Mouse (Mus musculus): ENCODE data around the gene Atp6ap1l. TPM values are rescaled to one million over a fixed set of nuclear protein-coding genes. Genes with fewer than 3 reads are reported as not detected.
A peak's percentile ranks its signal among the peaks of the same experiment; 100 is the strongest.
"Not testable (repeated sequence)": the region's sequence is repeated elsewhere in the genome, so short reads cannot be mapped to it uniquely, and the experiment has no call there.

Atp6ap1l gene
- total and polyA plus RNA-seq, 3 experiments, result 0.57 to 2.3 (median 1.0) TPM

GRCm38 (mm10) chr13:90926938-90927633, 21.9 kb upstream of the Atp6ap1l start:
- Histone ChIP-seq H3K79me2 (replicated peaks; ENCODE audit: control insufficient read depth, insufficient read depth, low read length) (no peaks in the 10 kb centered on the region), H3K27me3 (ENCODE audit: control insufficient read depth, insufficient read depth, low read length) (no peaks in the 10 kb centered on the region), H3K36me3 (ENCODE audit: control insufficient read depth, insufficient read depth, low read length) (peaks cover 7% of the 10 kb centered on the region; the same call in 1 of the 2 replicates), H3K27ac (no peak overlapping the region), H3K4me3 (no peak overlapping the region), H3K4me1 (ENCODE audit: control insufficient read depth, insufficient read depth, low read length) (peaks cover 1% of the 10 kb centered on the region; the same call in 1 of the 2 replicates), H3K9ac (ENCODE audit: low read depth, low read length) (no peak overlapping the region)
- DNase-seq, result no peak
- TF ChIP-seq CTCF (IDR thresholded peaks at IDR 0.05) (no peak), POLR2A (IDR thresholded peaks at IDR 0.05; ENCODE audit: insufficient read depth, low read depth, low read length) (no peak), EP300 (IDR thresholded peaks at IDR 0.05; ENCODE audit: insufficient read depth, low read depth, low read length) (no peak)
- WGBS, result 60% methylated on average over 5 of the region's 5 CpGs
- intact Hi-C loops (cut with DNase I), result loop anchor here (5.0 kb wide), 1 partner anchor 535 kb away; the partner anchor contains the start of gene Ssbp2

DNA sequence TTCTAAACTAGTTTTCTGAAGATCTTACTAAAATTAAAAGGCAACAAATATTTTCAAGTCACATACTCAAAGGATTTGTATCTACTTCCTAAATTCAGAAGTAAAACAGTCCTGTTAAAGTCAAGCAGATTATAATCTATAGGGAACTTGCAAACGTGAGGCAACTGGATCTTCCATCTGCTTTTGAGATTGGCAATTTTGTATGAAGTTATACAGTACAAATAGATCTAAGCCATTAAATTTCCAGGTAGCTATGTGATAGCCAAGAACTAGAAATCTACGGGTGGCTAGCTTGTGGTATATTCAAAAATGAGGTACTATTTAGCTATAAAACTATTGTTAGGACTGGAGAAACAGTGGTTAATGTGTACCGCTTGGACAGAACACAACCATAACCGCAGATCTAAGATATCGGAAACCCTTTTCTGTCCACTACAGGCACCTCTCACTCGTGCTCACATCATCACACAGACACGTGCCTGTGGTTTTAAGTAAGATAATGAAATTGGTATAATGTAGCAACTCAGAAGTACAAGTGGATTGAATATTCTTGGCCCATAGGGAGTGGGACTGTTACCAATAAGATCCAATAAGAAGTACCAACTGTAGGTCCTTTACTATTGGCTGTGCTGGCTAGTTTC, 21.1 kb upstream of the Atp6ap1l start:
- H3K9ac ChIP-seq (ENCODE audit: low read depth, low read length), result no peak overlapping the region
- 71% methylated on average over 7 of the region's 7 CpGs for WGBS
- no peak for DNase-seq
- H3K27me3 ChIP-seq (ENCODE audit: control insufficient read depth, insufficient read depth, low read length), result no peaks in the 10 kb centered on the region
- H3K4me3 ChIP-seq, result no peak overlapping the region
- H3K36me3 ChIP-seq (ENCODE audit: control insufficient read depth, insufficient read depth, low read length), result peaks cover 7% of the 10 kb centered on the region; the same call in 1 of the 2 replicates
- intact Hi-C loops (cut with DNase I), result loop anchor here (5.0 kb wide), 1 partner anchor 536 kb away; the partner anchor contains the start of gene Ssbp2
- H3K79me2 ChIP-seq (replicated peaks; ENCODE audit: control insufficient read depth, insufficient read depth, low read length), result no peaks in the 10 kb centered on the region
- TF ChIP-seq POLR2A (IDR thresholded peaks at IDR 0.05; ENCODE audit: insufficient read depth, low read depth, low read length) (no peak), EP300 (IDR thresholded peaks at IDR 0.05; ENCODE audit: insufficient read depth, low read depth, low read length) (no peak)
- H3K4me1 ChIP-seq (ENCODE audit: control insufficient read depth, insufficient read depth, low read length), result peaks cover 1% of the 10 kb centered on the region; the same call in 1 of the 2 replicates
- no peak overlapping the region for H3K27ac ChIP-seq

DNA sequence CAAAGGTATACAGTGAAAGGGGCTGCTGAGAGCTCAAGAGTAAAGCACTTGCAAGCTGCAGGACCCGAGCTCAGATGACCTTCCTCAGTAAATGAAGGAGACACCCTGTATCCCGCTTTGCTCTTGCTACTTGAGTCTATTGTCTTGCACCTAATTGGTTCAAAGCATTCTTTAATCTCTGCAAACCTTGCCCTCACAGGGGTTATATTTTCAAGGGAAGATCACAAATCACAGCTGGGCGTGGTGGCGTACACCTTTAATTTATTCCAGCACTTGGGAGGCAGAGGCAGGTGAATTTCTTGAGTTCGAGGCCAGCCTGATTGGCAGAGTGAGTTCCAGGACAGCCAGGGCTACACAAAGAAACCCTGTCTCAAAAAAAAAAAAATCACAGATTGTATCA, 20.0 kb upstream of the Atp6ap1l start:
- DNase-seq, result no peak
- H3K4me1 ChIP-seq (ENCODE audit: control insufficient read depth, insufficient read depth, low read length), result peaks cover 1% of the 10 kb centered on the region; the same call in 1 of the 2 replicates
- no peaks in the 10 kb centered on the region for H3K27me3 ChIP-seq (ENCODE audit: control insufficient read depth, insufficient read depth, low read length)
- TF ChIP-seq EP300 (IDR thresholded peaks at IDR 0.05; ENCODE audit: insufficient read depth, low read depth, low read length) (no peak), CTCF (IDR thresholded peaks at IDR 0.05) (no peak), POLR2A (IDR thresholded peaks at IDR 0.05; ENCODE audit: insufficient read depth, low read depth, low read length) (no peak)
- intact Hi-C loops (cut with DNase I), result loop anchor here (5.0 kb wide), 1 partner anchor 537 kb away; the partner anchor contains the start of gene Ssbp2
- H3K79me2 ChIP-seq (replicated peaks; ENCODE audit: control insufficient read depth, insufficient read depth, low read length), result no peaks in the 10 kb centered on the region
- H3K4me3 ChIP-seq, result no peak overlapping the region
- no peak overlapping the region for H3K9ac ChIP-seq (ENCODE audit: low read depth, low read length)
- H3K36me3 ChIP-seq (ENCODE audit: control insufficient read depth, insufficient read depth, low read length), result peaks cover 7% of the 10 kb centered on the region; the same call in 1 of the 2 replicates
- WGBS, result 87% methylated on average over 5 of the region's 5 CpGs
- no peak overlapping the region for H3K27ac ChIP-seq

- no peak for DNase-seq
- no peak overlapping the region for H3K9ac ChIP-seq (ENCODE audit: low read depth, low read length)
- TF ChIP-seq EP300 (IDR thresholded peaks at IDR 0.05; ENCODE audit: insufficient read depth, low read depth, low read length) (no peak), CTCF (IDR thresholded peaks at IDR 0.05) (no peak), POLR2A (IDR thresholded peaks at IDR 0.05; ENCODE audit: insufficient read depth, low read depth, low read length) (no peak)
- intact Hi-C loops (cut with DNase I), result loop anchor here (5.0 kb wide), 1 partner anchor 298 kb away; the partner anchor contains the start of gene Atg10
- H3K79me2 ChIP-seq (replicated peaks; ENCODE audit: control insufficient read depth, insufficient read depth, low read length), result no peaks in the 10 kb centered on the region
- no peak overlapping the region for H3K27ac ChIP-seq
- H3K4me3 ChIP-seq, result peak overlapping the region; percentile 75
- no peaks in the 10 kb centered on the region for H3K27me3 ChIP-seq (ENCODE audit: control insufficient read depth, insufficient read depth, low read length)
- 48% methylated on average over 9 of the region's 9 CpGs for WGBS
- no peaks in the 10 kb centered on the region for H3K4me1 ChIP-seq (ENCODE audit: control insufficient read depth, insufficient read depth, low read length)
- peaks cover 7% of the 10 kb centered on the region; the same call in 1 of the 2 replicates for H3K36me3 ChIP-seq (ENCODE audit: control insufficient read depth, insufficient read depth, low read length)
These were observed 18.9 kb upstream of the Atp6ap1l start for GRCm38 (mm10) chr13:90924072-90924471.

DNA sequence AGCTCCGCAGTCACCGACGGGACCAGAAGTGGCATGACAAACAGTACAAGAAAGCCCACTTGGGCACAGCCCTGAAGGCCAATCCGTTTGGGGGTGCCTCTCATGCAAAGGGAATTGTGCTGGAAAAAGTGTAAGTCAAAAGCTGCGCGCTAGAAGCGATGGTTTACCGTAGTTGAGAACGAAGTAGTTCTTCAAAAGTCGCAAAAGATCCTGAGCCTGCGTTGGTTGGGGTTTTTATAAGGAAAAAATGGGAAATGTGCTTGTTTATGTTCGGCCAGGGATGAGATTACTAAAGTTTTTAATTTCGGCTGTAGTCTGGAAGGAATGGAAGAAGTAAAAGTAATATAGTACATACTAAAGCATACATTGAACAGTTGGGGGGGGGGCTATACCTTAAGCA, 18.5 kb upstream of the Atp6ap1l start:
- H3K27ac ChIP-seq, result peak overlapping the region; percentile 99
- peak overlapping the region; percentile 75 for H3K4me3 ChIP-seq
- WGBS, result 2% methylated on average over 13 of the region's 13 CpGs
- intact Hi-C loops (cut with DNase I), result loop anchor here (5.0 kb wide), 1 partner anchor 299 kb away; the partner anchor contains the start of gene Atg10
- not testable (repeated sequence) for H3K36me3 ChIP-seq (ENCODE audit: control insufficient read depth, insufficient read depth, low read length); H3K79me2 ChIP-seq (replicated peaks; ENCODE audit: control insufficient read depth, insufficient read depth, low read length); H3K4me1 ChIP-seq (ENCODE audit: control insufficient read depth, insufficient read depth, low read length); DNase-seq; H3K27me3 ChIP-seq (ENCODE audit: control insufficient read depth, insufficient read depth, low read length)
- peak overlapping the region; percentile 98 for H3K9ac ChIP-seq (ENCODE audit: low read depth, low read length)
